Mouse (Mus musculus) liver, embryonic 14.5 days (tissue): ENCODE data around the gene Cks1b.

Source experiments
- CTCF ChIP-seq: IDR thresholded peaks from 2 replicates; pipeline ENCODE4 v1.5.1; 2016; ENCODE audit warnings: antibody characterized with exemption, low read depth, control low read depth
- EP300 ChIP-seq: IDR thresholded peaks from 2 replicates; pipeline ENCODE4 v1.6.1; 2016; ENCODE audit warnings: antibody characterized with exemption, low read depth

GRCm38 (mm10) chr3:89419981-89420380 lies 1.8 kb upstream of the Cks1b start:
- TF ChIP-seq CTCF (no peak), EP300 (no peak)
